Mouse (Mus musculus) neural tube, embryonic 11.5 days (tissue): Measurements from ENCODE around the gene Psmd12. TPM values are rescaled to one million over a fixed set of nuclear protein-coding genes. Genes with fewer than 3 reads are reported as not detected.

ENCODE experiments used
- ATAC-seq: fragments of 200-750 bp; cut with Nextera tagmentation; 2 replicates; pipeline ENCODE4 v1.8.0; 2017; ENCODE audit warnings: moderate number of reproducible peaks, mild to moderate bottlenecking, moderate TSS enrichment, moderate library complexity; ENCODE audit not compliant: insufficient read depth, low FRiP score, low TSS enrichment
- DNase-seq: peaks from one replicate; pipeline ENCODE4 v3.0.0-alpha.2; 2015; ENCODE audit warnings: low spot score
- H3K27ac ChIP-seq: fragments of 300-500 bp; sonication (generic); 2 replicates; pipeline ENCODE4 v1.5.1; 2014; ENCODE audit warnings: low read depth, mild to moderate bottlenecking, low read length
- H3K27me3 ChIP-seq: fragments of 300-500 bp; sonication (generic); 2 replicates; pipeline ENCODE4 v1.6.1; 2014; ENCODE audit warnings: mild to moderate bottlenecking, low read length, mixed read lengths; ENCODE audit not compliant: control insufficient read depth, insufficient read depth
- H3K36me3 ChIP-seq: fragments of 300-500 bp; sonication (generic); 2 replicates; pipeline ENCODE4 v1.6.1; 2014; ENCODE audit warnings: mild to moderate bottlenecking, low read length, moderate library complexity, mixed read lengths; ENCODE audit not compliant: control insufficient read depth, insufficient read depth
- H3K4me1 ChIP-seq: fragments of 300-500 bp; sonication (generic); 2 replicates; pipeline ENCODE4 v1.6.1; 2014; ENCODE audit warnings: low read length, mixed read lengths; ENCODE audit not compliant: control insufficient read depth, insufficient read depth
- H3K4me2 ChIP-seq: fragments of 300-500 bp; sonication (generic); 2 replicates; pipeline ENCODE4 v1.6.1; 2014; ENCODE audit warnings: low read depth, mild to moderate bottlenecking, moderate library complexity
- H3K4me3 ChIP-seq: fragments of 300-500 bp; sonication (generic); 2 replicates; pipeline ENCODE4 v1.5.1; 2014; ENCODE audit warnings: low read depth, low read length
- H3K9ac ChIP-seq: fragments of 300-500 bp; sonication (generic); 2 replicates; pipeline ENCODE4 v1.6.1; 2014; ENCODE audit warnings: mild to moderate bottlenecking, low read length
- H3K9me3 ChIP-seq: fragments of 300-500 bp; sonication (generic); 2 replicates; pipeline ENCODE4 v1.6.1; 2016; ENCODE audit warnings: low read length; ENCODE audit not compliant: control insufficient read depth
- WGBS: fragments of 180-500 bp; shearing (Covaris S2); extraction: QIAGEN DNeasy Blood & Tissue Kit; methylation state at CpG from one replicate; pipeline ENCODE4 v1.1.7; 2014; 5-methylcytosine and 5-hydroxymethylcytosine counted together
- polyA plus RNA-seq: library from polyadenylated mRNA; unstranded; fragments of >200 nt; fragmentation: Nextera tagmentation; extraction: Ambion mirVana; gene quantifications from 2 replicates; pipeline ENCODE4 v1.2.1, GENCODE M21; 2014

Psmd12 gene
- polyA plus RNA-seq, 1 experiment from 2014 or later, result 228 TPM

GRCm38 (mm10) chr11:107538994-107539393 is 59.7 kb downstream of the Psmd12 start:
- DNase-seq (no peak), ATAC-seq (no peak)
- no peaks in the 10 kb centered on the region for H3K36me3 ChIP-seq
- H3K4me1 ChIP-seq, result no peaks in the 10 kb centered on the region
- WGBS, result 88% methylated on average over 4 of the region's 4 CpGs
- H3K4me3 ChIP-seq, result no peak overlapping the region
- no peaks in the 10 kb centered on the region for H3K27me3 ChIP-seq
- no peaks in the 10 kb centered on the region for H3K9me3 ChIP-seq
- no peak overlapping the region for H3K4me2 ChIP-seq
- no peak overlapping the region for H3K27ac ChIP-seq
- H3K9ac ChIP-seq, result no peak overlapping the region

GRCm38 (mm10) chr11:107540339-107540738 is 61.1 kb downstream of the Psmd12 start:
- 65% methylated on average over 1 of the region's 1 CpGs for WGBS
- ATAC-seq, result no peak
- H3K4me2 ChIP-seq, result no peak overlapping the region

GRCm38 (mm10) chr11:107545747-107546476 is 66.6 kb downstream of the Psmd12 start:
- no peak overlapping the region for H3K27ac ChIP-seq
- no peaks in the 10 kb centered on the region for H3K9me3 ChIP-seq
- H3K9ac ChIP-seq, result no peak overlapping the region
- no peak overlapping the region for H3K4me3 ChIP-seq
- DNase-seq (no peak), ATAC-seq (no peak)
- no peaks in the 10 kb centered on the region for H3K36me3 ChIP-seq
- WGBS, result 25% methylated on average over 13 of the region's 13 CpGs
- H3K27me3 ChIP-seq, result no peaks in the 10 kb centered on the region
- 0 out of 2 replicates have a peak, but pooled peaks cover 2% of the 10 kb centered on the region for H3K4me1 ChIP-seq
- peak overlapping the region; percentile 98 for H3K4me2 ChIP-seq

More at GRCm38 (mm10) chr11:107540339-107540738, 61.1 kb downstream of the Psmd12 start:
- no peak overlapping the region for H3K4me3 ChIP-seq
- no peaks in the 10 kb centered on the region for H3K4me1 ChIP-seq
- H3K9me3 ChIP-seq, result no peaks in the 10 kb centered on the region
- no peak for DNase-seq
- no peaks in the 10 kb centered on the region for H3K27me3 ChIP-seq
- no peak overlapping the region for H3K9ac ChIP-seq
- no peaks in the 10 kb centered on the region for H3K36me3 ChIP-seq
- H3K27ac ChIP-seq, result no peak overlapping the region

GRCm38 (mm10) chr11:107546667-107547301 is 67.5 kb downstream of the Psmd12 start:
- Histone ChIP-seq H3K9ac (peak overlapping the region; percentile 90), H3K36me3 (no peaks in the 10 kb centered on the region), H3K27ac (peak overlapping the region; percentile 75; the same call in 1 of the 2 replicates), H3K4me1 (0 out of 2 replicates have a peak, but pooled peaks cover 2% of the 10 kb centered on the region), H3K9me3 (no peaks in the 10 kb centered on the region), H3K4me3 (peak overlapping the region; percentile 97), H3K4me2 (peak overlapping the region; percentile 98), H3K27me3 (no peaks in the 10 kb centered on the region)
- ATAC-seq (peak; percentile 75), DNase-seq (peak; percentile 73)
- 0% methylated on average over 37 of the region's 37 CpGs for WGBS

- ATAC-seq (peak; percentile 67), DNase-seq (peak; percentile 80)
- Histone ChIP-seq H3K4me2 (peak within 1 kb of the TSS; percentile 98), H3K9ac (peak within 1 kb of the TSS; percentile 90), H3K27me3 (no peaks in the 10 kb centered on the region), H3K4me3 (peak within 1 kb of the TSS; percentile 97), H3K4me1 (0 out of 2 replicates have a peak, but pooled peaks cover 2% of the 10 kb centered on the region), H3K9me3 (no peaks in the 10 kb centered on the region), H3K36me3 (no peaks in the 10 kb centered on the region), H3K27ac (peak within 1 kb of the TSS; percentile 75)
- WGBS, result under 1% methylated on average over 58 of the region's 70 CpGs
Observed at GRCm38 (mm10) chr11:107547351-107548203, 68.3 kb downstream of the Psmd12 start, which contains the start of gene Helz. TSS of gene Helz (plus strand) at chr11:107547930.

GRCm38 (mm10) chr11:107548204-107548975 is 69.1 kb downstream of the Psmd12 start:
- 8% methylated on average over 35 of the region's 39 CpGs for WGBS
- peak overlapping the region; percentile 90 for H3K9ac ChIP-seq
- no peaks in the 10 kb centered on the region for H3K9me3 ChIP-seq
- no peak for DNase-seq
- H3K36me3 ChIP-seq, result no peaks in the 10 kb centered on the region
- H3K4me3 ChIP-seq, result peak overlapping the region; percentile 97
- 0 out of 2 replicates have a peak, but pooled peaks cover 2% of the 10 kb centered on the region for H3K4me1 ChIP-seq
- ATAC-seq, result peak; percentile 20; the same call in 1 of the 2 replicates
- H3K27ac ChIP-seq, result peak overlapping the region; percentile 75
- H3K27me3 ChIP-seq, result no peaks in the 10 kb centered on the region
- H3K4me2 ChIP-seq, result peak overlapping the region; percentile 98
